Mouse (Mus musculus): ENCODE data around the gene Prom2. TPM values are rescaled to one million over a fixed set of nuclear protein-coding genes. Genes with fewer than 3 reads are reported as not detected.
A peak's percentile ranks its signal among the peaks of the same experiment; 100 is the strongest.

The Prom2 gene
- total and polyA plus RNA-seq, 3 experiments = not detected

- TF ChIP-seq SIN3A (IDR thresholded peaks at IDR 0.05; ENCODE audit: low read length) (0 out of 2 replicates have a peak, but pooled peaks have one; percentile 58), USF2 (IDR thresholded peaks at IDR 0.05; ENCODE audit: borderline replicate concordance in 1 of 2, insufficient read depth in 1 of 2, low read depth in 1 of 2, low read length in 2 of 2) (no peak), RAD21 (IDR thresholded peaks at IDR 0.05; ENCODE audit: low read depth, low read length) (no peak)
- Histone ChIP-seq H3K36me3 (ENCODE audit: control insufficient read depth in 1 of 2, insufficient read depth in 2 of 2, low read length in 2 of 2) (peaks cover 0 to 15% of the 10 kb centered on the region in 2 experiments; a peak in 3 of 4 replicates), H3K27ac (ENCODE audit: control insufficient read depth, low read depth, low read length) (peak overlapping the region; percentile 86), H3K9ac (ENCODE audit: control insufficient read depth, low read depth, low read length, poor library complexity, severe bottlenecking) (peak overlapping the region; percentile 90), H3K27me3 (ENCODE audit: control insufficient read depth in 1 of 2, insufficient read depth in 2 of 2, low read length in 2 of 2) (no peaks in the 10 kb centered on the region), H3K79me2 (ENCODE audit: control insufficient read depth, insufficient read depth, low read length, poor library complexity) (peaks cover 24% of the 10 kb centered on the region), H3K4me1 (ENCODE audit: control insufficient read depth in 1 of 2, insufficient read depth in 2 of 2, low read length in 2 of 2) (peaks cover 0 to 26% of the 10 kb centered on the region in 2 experiments; a peak in 3 of 4 replicates), H3K4me3 (ENCODE audit: control insufficient read depth in 1 of 2, insufficient read depth in 1 of 2, low read depth in 2 of 2, low read length in 2 of 2) (peak overlapping the region; percentile 82 to 87), H3K9me3 (replicated peaks; ENCODE audit: insufficient read depth, low read length) (no peaks in the 10 kb centered on the region)
- DNase-seq (ENCODE audit: low read depth, low spot score) = no peak
These were observed 46.2 kb upstream of the Prom2 start for GRCm38 (mm10) chr2:127587514-127587844.

- peak within 1 kb of the TSS; percentile 90 for H3K9ac ChIP-seq (ENCODE audit: control insufficient read depth, low read depth, low read length, poor library complexity, severe bottlenecking)
- peak; percentile 87 for DNase-seq (ENCODE audit: low read depth, low spot score)
- H3K27ac ChIP-seq (ENCODE audit: control insufficient read depth, low read depth, low read length) = peak within 1 kb of the TSS; percentile 86
- no peaks in the 10 kb centered on the region for H3K9me3 ChIP-seq (replicated peaks; ENCODE audit: insufficient read depth, low read length)
- peaks cover 24% of the 10 kb centered on the region for H3K79me2 ChIP-seq (ENCODE audit: control insufficient read depth, insufficient read depth, low read length, poor library complexity)
- H3K27me3 ChIP-seq (ENCODE audit: control insufficient read depth in 1 of 2, insufficient read depth in 2 of 2, low read length in 2 of 2) = no peaks in the 10 kb centered on the region
- H3K4me3 ChIP-seq (ENCODE audit: control insufficient read depth in 1 of 2, insufficient read depth in 1 of 2, low read depth in 2 of 2, low read length in 2 of 2) = peak within 1 kb of the TSS; percentile 82 to 87
- peaks cover 0 to 15% of the 10 kb centered on the region in 2 experiments; a peak in 3 of 4 replicates for H3K36me3 ChIP-seq (ENCODE audit: control insufficient read depth in 1 of 2, insufficient read depth in 2 of 2, low read length in 2 of 2)
- H3K4me1 ChIP-seq (ENCODE audit: control insufficient read depth in 1 of 2, insufficient read depth in 2 of 2, low read length in 2 of 2) = peaks cover 0 to 26% of the 10 kb centered on the region in 2 experiments; a peak in 3 of 4 replicates
- no peak for TF ChIP-seq MYB (IDR thresholded peaks at IDR 0.05; ENCODE audit: low read depth, low read length)
- TF ChIP-seq MYC (IDR thresholded peaks at IDR 0.05; ENCODE audit: low read depth, low read length) = peak; percentile 21; the same call in 1 of the 2 replicates
- no peak for TF ChIP-seq ZKSCAN1 (IDR thresholded peaks at IDR 0.05; ENCODE audit: low read depth, low read length)
- TF ChIP-seq TBP (IDR thresholded peaks at IDR 0.05; ENCODE audit: low read depth, low read length) = peak; percentile 47
- peak; percentile 90 for TF ChIP-seq HCFC1 (IDR thresholded peaks at IDR 0.05; ENCODE audit: low read depth, low read length)
- no peak for TF ChIP-seq GABPA (IDR thresholded peaks at IDR 0.05; ENCODE audit: low read depth, low read length)
- TF ChIP-seq ZMIZ1 (IDR thresholded peaks at IDR 0.05; ENCODE audit: low read depth, low read length) = peak; percentile 29
- TF ChIP-seq ETS1 (IDR thresholded peaks at IDR 0.05; ENCODE audit: low read depth, low read length) = no peak
- 0 out of 2 replicates have a peak, but pooled peaks have one; percentile 33 for TF ChIP-seq ELF1 (IDR thresholded peaks at IDR 0.05; ENCODE audit: low read depth, low read length)
- TF ChIP-seq MEF2A (IDR thresholded peaks at IDR 0.05; ENCODE audit: extremely low read depth, insufficient replicate concordance, low read depth, low read length, poor library complexity, severe bottlenecking) = no peak
- no peak for TF ChIP-seq JUND (IDR thresholded peaks at IDR 0.05; ENCODE audit: low read depth, low read length)
- TF ChIP-seq MAZ (IDR thresholded peaks at IDR 0.05; ENCODE audit: low read depth, low read length) = no peak
- TF ChIP-seq NELFE (IDR thresholded peaks at IDR 0.05; ENCODE audit: low read depth, low read length) = peak; percentile 79
- peak; percentile 85 for TF ChIP-seq SIN3A (IDR thresholded peaks at IDR 0.05; ENCODE audit: low read length)
- no peak for TF ChIP-seq TAL1 (IDR thresholded peaks at IDR 0.05; ENCODE audit: low read length)
- peak in 1 of 3 experiments; percentile 14; a peak in 2 of 6 replicates for TF ChIP-seq CTCF (IDR thresholded peaks at IDR 0.05 in 2 of 3, conservative IDR thresholded peaks at IDR 0.05 in 1 of 3; ENCODE audit: control insufficient read depth in 1 of 3, insufficient read depth in 1 of 3, low read depth in 2 of 3, low read length in 3 of 3, poor library complexity in 1 of 3, severe bottlenecking in 1 of 3)
- TF ChIP-seq POLR2AphosphoS2 (IDR thresholded peaks at IDR 0.05; ENCODE audit: low read length) = no peak; the same call in 1 of the 2 replicates
- no peak for TF ChIP-seq USF2 (IDR thresholded peaks at IDR 0.05; ENCODE audit: borderline replicate concordance in 1 of 2, insufficient read depth in 1 of 2, low read depth in 1 of 2, low read length in 2 of 2)
- TF ChIP-seq RAD21 (IDR thresholded peaks at IDR 0.05; ENCODE audit: low read depth, low read length) = no peak
- peak; percentile 79 to 93 for TF ChIP-seq POLR2A (IDR thresholded peaks at IDR 0.05; ENCODE audit: control insufficient read depth in 1 of 2, insufficient read depth in 1 of 2, low read depth in 1 of 2, low read length in 2 of 2, poor library complexity in 1 of 2)
- no peak for TF ChIP-seq E2F4 (IDR thresholded peaks at IDR 0.05; ENCODE audit: borderline replicate concordance, low read depth, low read length)
- TF ChIP-seq UBTF (IDR thresholded peaks at IDR 0.05; ENCODE audit: borderline replicate concordance, insufficient read depth, low read depth, low read length) = no peak
- TF ChIP-seq GATA1 (IDR thresholded peaks at IDR 0.05; ENCODE audit: low read depth, low read length) = no peak
- TF ChIP-seq MAFK (IDR thresholded peaks at IDR 0.05; ENCODE audit: borderline replicate concordance, low read depth, low read length) = no peak
- TF ChIP-seq POLR2AphosphoS5 (IDR thresholded peaks at IDR 0.05; ENCODE audit: borderline replicate concordance, low read depth, low read length) = no peak
- no peak for TF ChIP-seq EP300 (IDR thresholded peaks at IDR 0.05; ENCODE audit: low read depth in 1 of 2, low read length in 2 of 2)
- TF ChIP-seq MXI1 (IDR thresholded peaks at IDR 0.05; ENCODE audit: low read depth, low read length) = peak; percentile 73
- TF ChIP-seq CHD1 (IDR thresholded peaks at IDR 0.05; ENCODE audit: low read depth, low read length) = no peak
These were observed 45.6 kb upstream of the Prom2 start, which contains the start of the genes Zfp661 and Mrps5 for GRCm38 (mm10) chr2:127586694-127587513. Gene Zfp661, minus strand, starts transcription at chr2:127587094. Gene Mrps5, plus strand, starts transcription at chr2:127587222.

Data from MEL (cell line).